Mouse (Mus musculus) urinary bladder, postnatal 4 days (tissue): ENCODE data around the gene Nprl2.

Source experiments
- DNase-seq, 2 experiments: peaks; one replicate each; pipeline ENCODE4 v3.0.0; 2021 to 2022; ENCODE audit warnings: low spot score in 2 of 2

The Nprl2 gene

DNA sequence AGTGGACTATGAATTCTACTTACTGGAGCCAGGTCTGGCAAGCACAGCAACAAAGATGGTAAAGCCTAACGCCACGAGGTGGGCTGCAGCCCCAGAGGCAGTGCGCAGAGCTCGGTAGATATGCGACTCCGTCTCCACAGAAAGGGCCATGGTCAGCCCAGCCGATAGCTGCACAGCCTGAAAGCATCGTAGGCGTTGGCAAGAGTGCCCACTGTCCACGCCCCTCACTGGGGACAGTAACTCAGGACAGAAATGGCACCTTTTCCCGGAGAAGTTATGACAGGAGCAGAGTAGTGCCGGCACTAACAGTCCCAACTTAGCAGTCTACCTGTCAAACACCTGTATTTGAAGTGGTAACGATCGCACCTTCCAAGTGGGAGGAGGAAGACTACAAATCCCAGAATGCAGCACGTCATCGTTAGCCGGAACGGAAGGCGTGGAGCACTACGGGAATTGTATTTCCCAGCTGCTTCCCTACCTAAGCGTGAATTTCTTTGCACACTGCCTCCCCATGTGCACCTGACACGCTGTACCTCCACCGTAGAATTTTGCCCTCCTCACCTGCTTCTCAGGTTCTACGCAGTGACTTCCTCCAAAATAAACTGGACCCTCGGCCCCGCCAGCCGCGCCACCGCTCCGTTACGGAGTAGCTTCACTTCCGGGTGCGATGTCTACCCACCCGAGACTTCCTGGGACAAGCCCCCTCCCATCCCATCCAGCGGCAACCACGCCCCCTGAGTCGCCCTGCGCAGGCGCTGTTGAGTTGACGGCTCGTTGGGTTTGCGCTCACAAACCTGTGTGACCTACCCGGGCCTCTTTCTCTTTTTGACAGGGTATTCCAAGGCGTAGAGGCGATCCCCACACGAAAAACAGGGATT is at the start of gene Nprl2, which contains the start of gene Cyb561d2:
TSS of gene Nprl2 (plus strand) at position 753 of the 878 bp plus-strand sequence.
TSS of gene Cyb561d2 (minus strand) at position 720 of the 878 bp plus-strand sequence.
- DNase-seq = peak; percentile 90 to 94

GRCm38 (mm10) chr9:107493511-107493910 is 48.5 kb upstream of the Nprl2 start:
- no peak for DNase-seq

- DNase-seq = no peak
Observed at GRCm38 (mm10) chr9:107494238-107494637, 47.8 kb upstream of the Nprl2 start.

- DNase-seq = no peak
Observed at GRCm38 (mm10) chr9:107496359-107496758, 45.7 kb upstream of the Nprl2 start.

DNA sequence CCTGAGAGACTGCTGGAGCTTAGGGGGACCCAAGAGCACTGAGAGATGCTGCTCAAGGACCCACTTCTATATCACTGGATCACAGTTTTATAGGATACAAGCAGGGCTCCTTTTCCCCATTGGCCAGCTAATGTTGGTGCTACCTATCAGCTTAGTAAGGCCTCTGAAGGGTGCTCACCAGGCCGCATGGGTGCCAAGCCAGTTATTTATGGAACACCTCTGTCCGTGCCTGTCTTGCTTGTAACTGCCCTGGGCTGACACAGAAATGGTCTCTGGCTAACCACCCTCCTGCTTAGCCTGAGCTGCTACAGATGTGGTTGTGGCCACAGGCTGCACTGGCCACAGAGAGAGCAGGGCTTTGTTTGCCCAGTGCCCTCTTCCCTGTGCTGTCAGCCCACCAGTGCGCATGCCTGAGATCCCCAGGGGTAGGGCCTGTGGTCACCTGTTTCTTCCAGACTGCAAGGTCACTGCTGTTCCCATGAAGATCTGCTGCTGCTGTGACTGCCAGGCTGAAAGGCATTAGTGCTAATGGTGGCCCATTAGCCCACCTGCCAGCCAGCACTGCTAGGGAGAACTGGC is 41.2 kb upstream of the Nprl2 start:
- DNase-seq = no peak

DNA sequence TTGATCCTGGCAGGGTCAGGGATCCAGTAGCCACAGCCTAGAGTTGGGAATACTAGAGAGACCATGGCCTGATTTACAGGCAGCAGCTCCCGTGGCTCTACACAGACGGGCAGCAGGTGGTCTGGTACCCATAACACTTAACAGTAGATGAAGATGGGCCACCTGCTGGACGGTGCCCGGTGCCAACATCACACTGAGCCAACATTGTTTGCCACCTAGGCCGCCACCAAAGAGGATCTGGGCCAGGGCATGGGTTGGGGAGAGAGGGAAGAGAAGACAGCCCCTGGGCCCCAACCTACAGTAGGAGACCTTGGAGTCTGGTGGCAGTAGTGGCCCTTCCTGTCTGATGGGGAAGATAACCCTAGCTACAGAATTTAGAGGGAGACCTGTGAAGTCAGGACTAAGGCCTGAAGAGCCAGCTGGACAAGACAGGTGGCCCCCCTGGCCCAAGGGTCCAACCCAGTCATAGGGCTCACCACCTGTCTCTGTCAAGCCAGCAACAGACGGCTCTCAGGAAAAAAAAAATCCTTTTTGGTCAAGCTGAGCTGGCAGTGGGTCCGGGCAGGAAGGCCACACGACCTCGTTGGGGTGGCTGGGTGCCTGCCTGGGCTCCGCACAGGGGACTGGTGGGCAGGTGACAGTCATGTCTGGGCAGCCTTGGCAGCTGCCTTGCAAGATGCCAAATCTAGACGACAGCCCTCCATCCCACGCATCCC is 39.7 kb upstream of the Nprl2 start:
- no peak for DNase-seq

DNA sequence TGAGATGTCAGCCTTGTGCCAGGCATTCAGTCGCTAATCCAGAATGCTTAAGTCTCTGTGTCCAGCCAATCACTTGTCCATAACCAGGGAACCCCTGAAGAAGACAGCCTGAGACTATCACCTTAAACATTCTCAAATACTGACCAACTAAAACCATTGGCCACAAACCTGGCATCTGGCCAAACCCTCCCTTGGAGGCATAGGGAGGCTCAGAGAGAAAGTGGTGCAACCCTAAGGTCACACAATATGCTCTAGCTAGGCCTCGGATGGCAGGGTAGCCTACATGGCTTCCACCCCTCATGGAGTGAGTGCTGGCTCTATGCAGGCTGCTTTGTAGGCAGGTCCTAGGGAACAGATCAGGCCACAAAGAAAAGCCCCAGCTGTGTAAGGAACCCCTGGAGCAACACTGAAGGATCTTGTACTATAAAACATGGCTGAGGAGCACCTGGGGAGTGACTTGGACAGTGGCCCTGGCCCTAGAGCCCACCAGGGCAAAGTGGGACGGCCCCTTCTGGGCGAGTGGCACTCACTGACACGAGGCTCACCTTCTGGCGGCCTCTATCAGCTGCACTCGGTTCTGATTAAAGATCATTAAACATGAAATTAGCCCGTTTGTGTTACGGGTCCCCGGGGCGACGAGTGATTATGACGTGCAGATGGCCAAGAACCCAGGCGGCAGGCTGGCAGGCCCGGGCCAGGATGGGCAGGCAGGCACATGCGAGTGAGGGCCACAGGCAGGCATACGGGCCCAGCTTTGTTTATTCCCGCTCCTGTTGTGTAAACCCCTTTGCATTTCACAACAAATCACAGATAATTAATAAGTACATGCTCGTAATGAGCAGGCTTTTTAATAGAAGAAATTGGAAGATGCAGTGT is 37.1 kb upstream of the Nprl2 start:
- DNase-seq = no peak

DNA sequence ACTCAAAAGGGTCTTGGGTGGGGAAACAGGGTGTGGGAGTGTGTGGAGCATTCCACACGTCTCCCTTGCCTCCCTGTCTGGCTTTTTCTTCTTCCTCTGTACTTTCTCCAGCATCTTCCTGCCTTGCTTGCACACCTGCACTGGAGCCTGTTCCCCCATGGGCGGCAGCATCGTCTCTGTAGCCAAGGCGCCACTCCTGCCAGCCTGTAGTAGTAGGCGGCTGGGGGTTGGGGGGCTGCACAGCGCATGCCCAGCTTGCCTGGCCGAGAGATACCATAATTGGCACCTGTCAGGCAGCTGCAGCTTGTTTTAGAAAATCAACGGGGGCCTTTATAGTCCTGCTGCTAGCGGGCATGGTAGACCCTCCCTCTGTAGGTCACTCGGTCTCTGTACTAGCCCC is 33.8 kb upstream of the Nprl2 start:
- no peak for DNase-seq

DNA sequence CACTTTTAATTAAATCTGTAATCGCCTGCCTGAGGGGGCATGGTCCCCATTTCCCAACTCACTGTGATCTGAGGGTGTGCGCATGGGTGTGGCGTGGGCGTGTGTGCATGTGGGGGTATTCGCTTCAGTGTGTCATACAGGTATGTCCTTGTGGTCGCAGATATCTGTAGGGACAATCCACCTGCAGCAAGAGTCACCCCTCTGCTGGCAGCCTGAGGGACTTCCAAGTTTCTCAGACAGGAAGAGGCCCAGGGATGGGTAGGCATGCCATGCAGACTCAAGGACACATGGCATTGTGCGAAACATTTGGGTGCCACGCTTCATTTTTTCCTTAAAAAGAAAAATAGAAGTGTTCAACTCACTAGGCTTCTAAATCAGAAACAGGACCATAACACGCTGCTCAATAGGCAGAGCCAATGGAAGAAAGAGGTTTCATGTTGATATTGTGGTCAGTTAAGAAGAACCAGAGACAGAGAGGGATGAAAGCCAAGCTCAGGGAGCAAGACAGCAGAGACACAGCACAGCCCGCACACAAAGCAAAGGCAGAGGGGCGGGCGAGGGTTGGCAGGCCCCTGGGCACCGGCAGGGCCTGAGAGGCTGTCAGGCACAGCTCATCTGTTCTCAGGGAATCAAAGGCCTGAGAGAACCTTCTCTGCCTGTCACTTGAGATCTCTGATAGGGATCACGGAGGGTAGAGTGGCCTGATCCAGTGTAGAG is 31.5 kb upstream of the Nprl2 start:
- DNase-seq = no peak

DNA sequence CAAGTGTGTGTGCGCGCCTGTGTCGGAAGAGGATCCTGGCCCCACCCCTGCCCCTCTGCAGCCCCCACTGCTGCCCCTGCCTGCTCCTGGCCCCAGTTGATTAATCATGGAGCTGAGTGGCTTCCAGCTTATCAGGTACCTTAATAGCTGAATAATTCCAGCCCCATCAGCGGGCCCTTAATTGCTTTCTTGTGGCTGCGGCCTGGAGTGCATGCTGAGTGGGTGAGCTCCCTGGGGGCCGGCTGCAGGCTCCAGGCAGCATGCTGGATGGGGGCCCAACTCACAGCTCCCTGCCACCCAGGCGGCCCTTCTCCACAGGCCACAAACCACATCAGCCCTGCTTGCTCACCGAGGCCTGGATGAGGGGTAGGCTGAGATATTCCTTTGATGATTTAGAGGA is 30.6 kb upstream of the Nprl2 start:
- no peak for DNase-seq

DNA sequence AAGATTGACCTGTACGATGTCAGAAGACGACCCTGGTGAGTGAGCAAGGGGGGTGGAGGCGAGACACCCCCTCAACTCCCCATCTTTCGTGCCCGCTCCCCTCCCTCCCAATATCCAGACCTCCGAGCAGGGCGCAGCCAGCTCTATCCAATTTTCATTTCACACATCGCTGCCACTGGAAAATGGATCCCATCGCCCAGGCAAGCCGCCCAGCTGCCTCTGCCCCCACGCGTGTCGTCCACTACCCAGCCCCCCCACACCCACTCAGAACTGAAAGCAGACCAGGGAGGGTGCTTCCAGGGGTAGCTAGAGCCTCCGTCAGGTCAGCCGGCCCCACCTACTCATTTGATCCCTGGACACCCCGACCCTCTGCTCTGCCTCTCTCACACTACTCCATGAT is 29.7 kb upstream of the Nprl2 start:
- DNase-seq = no peak

DNA sequence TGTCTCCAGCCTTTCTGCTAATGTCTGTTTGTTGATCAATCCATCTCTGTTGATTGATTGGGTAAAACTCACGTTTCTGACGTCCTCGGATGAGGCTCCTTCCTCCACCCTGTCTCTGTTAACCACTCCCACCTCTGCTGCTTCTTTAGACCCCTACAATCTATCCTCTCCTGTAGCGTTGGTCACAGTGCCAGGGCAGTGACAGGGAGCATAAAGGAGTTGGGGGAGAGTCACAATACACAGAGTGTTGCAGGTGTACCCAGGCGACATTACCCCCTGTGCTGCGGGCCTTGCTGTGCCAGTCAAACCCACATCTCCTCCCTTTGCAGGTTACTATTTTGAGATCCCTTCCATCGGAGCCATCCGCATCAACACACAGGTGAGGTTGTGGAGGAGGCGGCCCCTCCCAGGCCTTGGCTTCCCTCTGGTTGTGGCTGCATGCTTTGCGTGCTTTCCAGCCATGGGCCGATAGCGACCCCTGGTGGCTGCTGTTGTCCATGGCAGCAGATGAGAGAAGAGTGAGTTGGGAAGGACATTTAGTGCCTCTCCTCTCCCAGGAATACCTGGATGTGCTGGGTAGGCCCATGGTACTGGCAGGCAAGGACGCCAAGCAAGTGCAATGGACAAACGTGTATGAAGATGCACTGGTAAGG is 27.6 kb upstream of the Nprl2 start:
- DNase-seq = peak; percentile 72 to 87

- DNase-seq = no peak
Observed at GRCm38 (mm10) chr9:107520331-107520730, 21.7 kb upstream of the Nprl2 start.

GRCm38 (mm10) chr9:107521190-107521589 is 20.8 kb upstream of the Nprl2 start:
- DNase-seq = peak in 1 of 2 experiments; percentile 51

- DNase-seq = no peak
Observed at GRCm38 (mm10) chr9:107521711-107522399, 20.2 kb upstream of the Nprl2 start.

DNA sequence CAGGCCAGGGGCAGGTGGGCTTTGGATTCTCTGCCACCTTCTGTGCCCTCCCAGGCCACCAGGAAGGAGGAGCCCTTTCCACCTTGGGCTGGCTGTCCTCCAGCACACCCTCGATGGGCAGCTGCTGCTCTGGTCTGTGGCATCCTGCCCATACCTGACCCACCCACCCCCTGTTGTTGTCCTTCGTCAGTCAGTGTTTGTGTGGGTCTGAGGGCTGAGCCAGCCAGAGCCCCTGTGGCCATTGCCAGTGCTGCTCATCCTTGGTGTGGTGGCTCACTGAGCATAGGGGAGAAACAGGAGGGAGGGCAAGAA is 19.7 kb upstream of the Nprl2 start:
- DNase-seq = no peak

DNA sequence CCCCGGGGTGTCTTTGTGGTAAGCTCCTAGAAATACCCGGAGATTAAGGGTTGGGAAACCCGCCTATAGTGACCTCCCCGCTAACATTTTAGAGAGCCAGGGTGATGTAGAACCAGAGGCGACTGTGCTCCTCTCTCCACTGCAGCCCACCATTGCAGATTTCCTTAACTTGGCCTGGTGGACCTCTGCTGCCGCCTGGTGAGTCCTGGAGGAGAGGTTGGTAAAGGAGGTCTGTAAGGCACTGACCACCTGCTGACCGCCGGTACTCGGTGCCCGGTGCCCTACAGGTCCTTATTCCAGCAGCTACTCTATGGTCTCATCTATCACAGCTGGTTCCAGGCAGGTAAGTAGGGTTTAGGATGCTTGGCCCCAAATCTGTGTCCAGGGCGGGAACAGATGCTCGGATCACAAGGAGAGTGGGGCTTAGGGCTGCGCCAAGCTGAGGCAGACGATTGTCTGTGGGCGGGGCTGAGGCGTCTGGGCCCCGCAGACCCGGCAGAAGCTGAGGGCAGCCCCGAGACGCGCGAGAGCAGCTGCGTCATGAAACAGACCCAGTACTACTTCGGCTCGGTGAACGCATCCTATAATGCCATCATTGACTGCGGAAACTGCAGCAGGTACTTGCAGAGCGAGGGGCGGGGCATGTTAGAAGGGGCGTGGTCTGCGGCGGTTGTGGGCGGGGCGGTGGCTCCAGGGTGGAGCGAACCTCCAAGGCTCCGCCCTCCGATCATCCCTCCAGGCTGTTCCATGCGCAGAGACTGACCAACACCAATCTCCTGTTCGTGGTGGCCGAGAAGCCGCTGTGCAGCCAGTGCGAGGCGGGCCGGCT is 15.6 kb upstream of the Nprl2 start:
- DNase-seq = peak; percentile 82 to 90

DNA sequence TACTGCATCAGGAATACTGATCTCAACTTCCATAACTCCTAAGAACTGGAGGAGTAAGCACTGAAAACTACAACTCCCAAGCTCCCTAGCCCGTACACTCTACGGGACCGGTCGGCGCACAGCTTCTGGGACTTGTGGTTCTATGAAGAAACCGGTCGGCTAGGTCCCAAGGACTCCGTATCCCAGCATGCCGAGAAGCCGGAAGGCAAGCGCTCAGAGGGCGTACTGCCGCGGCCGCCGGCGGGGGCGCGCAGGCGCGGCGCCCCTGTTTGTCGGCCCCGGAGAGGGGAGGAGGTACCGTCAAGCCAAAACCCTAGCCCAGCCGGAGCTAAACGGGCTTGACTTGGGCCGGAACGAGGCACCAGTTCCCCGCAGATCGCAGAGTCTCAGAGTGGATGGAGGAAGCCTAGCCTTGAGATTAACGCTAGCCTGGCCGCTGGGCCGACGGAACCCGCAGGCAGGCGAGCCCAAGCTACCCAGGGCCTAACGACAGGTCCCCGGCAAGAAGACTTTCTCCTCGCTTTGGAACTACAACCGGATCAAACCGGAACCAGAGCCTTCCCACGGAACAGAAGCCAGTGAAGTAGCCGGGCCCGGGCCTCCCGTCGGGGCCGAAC is 8.1 kb upstream of the Nprl2 start, which contains the start of gene Tmem115:
TSS of gene Tmem115 (plus strand) at position 155 of the 617 bp plus-strand sequence.
- DNase-seq = peak; percentile 89 to 93
